Mouse (Mus musculus): Measurements from ENCODE around the gene Rps10.

- TF ChIP-seq GATA1 (IDR thresholded peaks at IDR 0.05; ENCODE audit: borderline replicate concordance, low read length) (no peak), FLI1 (IDR thresholded peaks at IDR 0.05; ENCODE audit: low read length) (no peak)
Observed at GRCm38 (mm10) chr17:27637333-27637732, 864 bp upstream of the Rps10 start.

Measured in megakaryocyte, embryonic 14.5 days (primary cell).